Mouse (Mus musculus) CH12.LX (cell line): ENCODE data around the gene Kcnh5.

Experiments used
- CTCF ChIP-seq, 2 experiments: IDR thresholded peaks in 1 of 2; conservative IDR thresholded peaks in 1 of 2; 2 replicates each; pipeline ENCODE4 v1.5.1; 2011 to 2012; ENCODE audit warnings: low read depth in 2 of 2, low read length in 2 of 2, improper control_type of control experiment in 1 of 2, inconsistent platforms in 1 of 2, mild to moderate bottlenecking in 1 of 2, moderate library complexity in 1 of 2
- HCFC1 ChIP-seq: IDR thresholded peaks from 2 replicates; pipeline ENCODE4 v1.6.1; 2012; ENCODE audit warnings: low read depth, mild to moderate bottlenecking, inconsistent platforms, low read length, improper control_type of control experiment
- MAFK ChIP-seq: IDR thresholded peaks from 2 replicates; pipeline ENCODE4 v1.6.1; 2011; ENCODE audit warnings: low read length, improper control_type of control experiment; ENCODE audit not compliant: insufficient replicate concordance
- MAX ChIP-seq: IDR thresholded peaks from 2 replicates; pipeline ENCODE4 v1.6.1; 2011; ENCODE audit warnings: low read length, improper control_type of control experiment
- NELFE ChIP-seq: IDR thresholded peaks from 2 replicates; pipeline ENCODE4 v1.6.1; 2011; ENCODE audit warnings: low read depth, low read length, improper control_type of control experiment
- POLR2A ChIP-seq: IDR thresholded peaks from 2 replicates; pipeline ENCODE4 v1.6.1; 2011; ENCODE audit warnings: low read depth, mild to moderate bottlenecking, improper control_type of control experiment, low read length
- RAD21 ChIP-seq: IDR thresholded peaks from 2 replicates; pipeline ENCODE4 v1.6.1; 2011; ENCODE audit warnings: low read depth, mild to moderate bottlenecking, low read length, improper control_type of control experiment, moderate library complexity
- TBP ChIP-seq: conservative IDR thresholded peaks from 2 replicates; pipeline ENCODE4 v1.6.1; 2011; ENCODE audit warnings: low read depth, low read length, improper control_type of control experiment
- TCF12 ChIP-seq: IDR thresholded peaks from 2 replicates; pipeline ENCODE4 v1.6.1; 2014; ENCODE audit warnings: low read depth, mild to moderate bottlenecking, inconsistent platforms, low read length, improper control_type of control experiment
- USF1 ChIP-seq: IDR thresholded peaks from 2 replicates; pipeline ENCODE4 v1.6.1; 2014; ENCODE audit warnings: low read depth, mild to moderate bottlenecking, inconsistent platforms, low read length, improper control_type of control experiment
- ZC3H11A ChIP-seq: IDR thresholded peaks from 2 replicates; pipeline ENCODE4 v1.6.1; 2012; ENCODE audit warnings: low read depth, mild to moderate bottlenecking, inconsistent platforms, low read length, improper control_type of control experiment
- ZKSCAN1 ChIP-seq: IDR thresholded peaks from 2 replicates; pipeline ENCODE4 v1.6.1; 2012; ENCODE audit warnings: low read depth, inconsistent platforms, low read length, improper control_type of control experiment, borderline replicate concordance
- ZNF384 ChIP-seq: IDR thresholded peaks from 2 replicates; pipeline ENCODE4 v1.6.1; 2012; ENCODE audit warnings: low read depth, low read length, improper control_type of control experiment, inconsistent platforms

DNA sequence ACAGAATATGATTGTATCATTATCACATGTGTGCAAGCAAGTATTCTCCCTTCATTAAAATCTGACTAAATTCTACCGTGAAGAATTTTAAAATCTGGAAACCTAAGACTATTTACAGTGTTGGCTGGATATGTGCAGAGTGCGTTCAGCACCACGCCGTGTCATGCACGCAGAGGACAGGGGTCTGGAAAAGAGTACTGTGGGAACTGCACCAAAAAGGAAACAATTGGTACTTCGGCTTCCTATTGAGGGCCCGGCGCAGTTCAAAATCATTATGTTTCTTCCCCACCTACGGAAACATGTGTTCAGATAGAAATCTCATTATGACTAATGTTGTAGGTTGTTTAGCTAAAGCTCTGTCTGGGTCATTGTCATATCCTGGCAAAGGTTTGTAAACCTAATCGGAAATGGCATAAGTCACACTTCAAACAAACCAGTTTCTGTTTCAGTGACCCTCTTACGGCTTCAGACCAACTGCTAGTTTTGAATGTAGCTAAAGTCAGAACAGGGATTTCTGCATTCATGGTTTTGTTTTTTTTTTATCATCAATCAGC is 282.2 kb downstream of the Kcnh5 start:
- TF ChIP-seq RAD21 (no peak), CTCF (conservative IDR thresholded peaks at IDR 0.05 in 1 of 2, IDR thresholded peaks at IDR 0.05 in 1 of 2; ENCODE audit: low read depth in 2 of 2, low read length in 2 of 2) (no peak), ZNF384 (no peak), MAFK (no peak), MAX (no peak), USF1 (no peak), TCF12 (no peak; the same call in 1 of the 2 replicates), HCFC1 (no peak), ZC3H11A (no peak), NELFE (no peak), ZKSCAN1 (no peak), TBP (no peak), POLR2A (no peak)
